Mouse (Mus musculus) heart, postnatal 36 days (tissue): ENCODE results near the gene Srpk2. TPM values are rescaled to one million over a fixed set of nuclear protein-coding genes. Genes with fewer than 3 reads are reported as not detected.
"Not testable (repeated sequence)": the region's sequence is repeated elsewhere in the genome, so short reads cannot be mapped to it uniquely, and the experiment has no call there.

Source experiments
- DNase-seq, 2 experiments: peaks; one replicate each; pipeline ENCODE4 v3.0.0; 2021 to 2022
- intact Hi-C: fragments of 180-260 bp; cut with DNase I; formaldehyde crosslinking; loops from one replicate; pipeline ENCODE4 v1.15.1; 2025
- total RNA-seq, 2 experiments: library from RNA; stranded (reverse); gene quantifications; 2 replicates each; pipeline ENCODE4 v1.2.3; 2021

Srpk2 gene
- total RNA-seq, 2 experiments from 2014 or later = 35.9 to 36.5 TPM

DNA sequence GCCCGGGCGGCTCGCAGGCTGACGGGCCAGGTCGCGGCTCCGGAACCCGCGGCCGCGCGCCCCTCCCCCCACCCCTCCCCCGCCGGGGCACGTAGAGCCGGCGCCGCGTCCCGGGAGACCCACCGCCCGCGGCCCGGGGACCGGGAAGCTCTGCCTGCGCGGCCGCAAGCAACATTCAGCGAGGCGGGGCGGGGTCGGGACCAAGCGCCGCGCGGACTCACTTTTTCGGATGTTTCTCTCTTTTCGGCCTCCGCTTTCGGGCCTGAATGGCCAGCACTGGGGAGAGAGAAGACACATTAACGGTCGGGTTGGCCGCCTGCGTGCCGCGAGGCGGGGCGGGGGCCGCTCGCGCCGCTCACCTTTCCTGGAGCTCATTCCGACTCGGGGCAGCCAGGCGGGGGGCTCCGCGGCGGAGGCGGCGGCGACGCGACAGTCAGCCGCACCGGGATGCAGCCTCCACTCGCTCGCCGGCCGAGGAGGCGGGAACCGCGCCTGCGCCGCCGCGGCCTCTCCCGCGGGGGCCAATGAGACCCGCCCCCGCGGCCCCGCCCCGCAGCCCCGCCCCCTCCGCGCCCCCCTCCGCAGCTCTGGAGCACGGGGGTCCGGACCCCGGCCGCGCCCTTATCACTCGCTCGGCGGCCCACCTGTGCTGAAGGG is 8.8 kb downstream of the Srpk2 start:
- intact Hi-C loops = loop anchor here (2.0 kb wide), 1 partner anchor 37 kb away; no protein-coding TSS in a partner anchor
- DNase-seq = peak; percentile 62 to 65

DNA sequence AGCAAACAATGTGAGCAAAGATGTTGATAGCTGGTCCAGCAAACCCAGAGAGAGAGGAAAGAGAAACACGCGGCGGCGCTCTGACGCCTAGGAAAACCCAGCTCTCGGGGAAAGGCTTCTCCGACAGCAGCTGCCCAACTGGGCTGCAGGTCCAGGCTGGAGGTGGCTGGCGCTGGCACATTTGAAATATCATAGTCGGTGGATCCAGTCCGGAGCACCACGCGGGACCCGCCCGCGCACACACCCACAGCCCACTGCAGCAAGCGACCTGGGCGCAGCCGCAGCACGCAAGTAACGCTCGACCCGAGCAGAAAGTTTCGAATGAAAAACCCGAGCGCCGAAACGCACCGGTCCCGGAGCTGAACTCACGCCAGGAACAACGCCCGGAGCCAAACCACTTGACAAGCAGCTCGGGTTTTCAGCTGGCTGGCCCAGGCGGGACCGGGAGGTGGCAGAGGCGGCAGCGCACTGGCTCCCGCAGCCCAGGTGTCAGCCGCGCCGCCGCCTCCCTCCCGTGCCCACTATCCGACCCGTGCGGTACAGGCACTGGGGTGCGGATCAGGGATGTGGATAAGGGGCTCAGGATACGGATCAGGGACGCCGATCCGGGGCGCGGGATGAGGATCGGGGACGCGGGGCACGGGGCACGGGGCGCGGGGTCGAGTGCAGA is 9.5 kb downstream of the Srpk2 start:
- intact Hi-C loops = loop anchor here (5.0 kb wide), 2 partner anchors 58 to 82 kb away; no protein-coding TSS in a partner anchor
- DNase-seq = peak; percentile 54 to 70

DNA sequence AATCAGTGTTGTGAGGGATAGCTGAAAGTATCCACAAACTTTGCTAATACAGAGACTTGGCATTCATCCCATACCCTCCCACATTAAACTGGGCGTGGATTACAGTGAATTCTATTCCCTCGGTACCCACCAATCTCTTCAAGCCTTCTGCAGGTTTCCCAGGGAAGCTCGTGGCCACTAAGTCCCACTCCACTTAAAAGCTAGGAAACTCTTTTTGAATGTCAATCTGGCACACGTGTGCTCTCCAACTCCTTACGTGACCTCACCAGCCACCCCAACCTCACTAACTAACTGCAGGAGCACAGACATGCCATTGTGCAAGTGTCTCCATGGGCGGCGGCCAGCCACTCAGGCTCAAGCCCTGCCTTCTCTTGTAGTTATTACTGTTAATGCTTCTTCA is 12.3 kb downstream of the Srpk2 start:
- peak in 1 of 2 experiments; percentile 8 for DNase-seq
- intact Hi-C loops = loop anchor here (5.0 kb wide), 2 partner anchors 55 to 85 kb away; no protein-coding TSS in a partner anchor

DNA sequence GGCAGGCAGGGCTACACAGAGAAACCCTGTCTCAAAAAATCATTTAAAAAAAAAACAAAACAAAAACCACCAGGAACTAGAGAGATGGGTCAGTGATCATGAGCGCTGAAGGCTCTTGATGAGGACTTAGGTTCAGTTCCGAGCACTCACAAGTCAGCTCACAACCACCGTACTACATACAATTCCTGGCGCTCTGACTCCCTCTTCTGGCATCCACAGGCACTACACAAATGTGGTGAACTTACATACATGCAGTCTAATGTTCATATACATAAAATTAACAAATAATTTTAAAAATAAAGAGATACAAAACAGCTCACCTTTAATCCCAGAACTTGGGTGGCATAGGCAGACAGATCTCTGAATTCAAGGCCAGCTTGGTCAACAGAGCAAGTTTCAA is 13.5 kb downstream of the Srpk2 start:
- DNase-seq = no peak
- intact Hi-C loops = loop anchor here (5.0 kb wide), 2 partner anchors 54 to 86 kb away; no protein-coding TSS in a partner anchor

DNA sequence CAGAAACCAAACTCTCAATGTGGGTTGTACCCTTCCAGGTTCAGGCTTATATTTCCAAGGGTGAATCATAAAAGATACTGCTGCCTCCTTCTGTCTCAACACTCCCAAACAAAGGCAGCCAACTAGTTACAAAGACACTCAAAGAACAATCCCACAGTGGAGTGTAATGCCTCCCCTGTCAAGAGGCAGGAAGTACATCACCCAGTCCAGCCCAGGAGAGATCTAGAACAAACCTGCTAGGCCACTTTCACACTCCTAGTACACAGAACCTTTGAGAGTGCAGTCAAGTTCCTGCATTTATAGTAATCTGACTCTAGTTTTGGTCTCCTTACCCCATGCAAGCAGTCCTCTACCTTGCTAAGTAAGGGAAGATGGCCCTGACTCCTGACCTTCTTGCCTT is 18.5 kb downstream of the Srpk2 start:
- intact Hi-C loops = no loop called here
- no peak for DNase-seq

DNA sequence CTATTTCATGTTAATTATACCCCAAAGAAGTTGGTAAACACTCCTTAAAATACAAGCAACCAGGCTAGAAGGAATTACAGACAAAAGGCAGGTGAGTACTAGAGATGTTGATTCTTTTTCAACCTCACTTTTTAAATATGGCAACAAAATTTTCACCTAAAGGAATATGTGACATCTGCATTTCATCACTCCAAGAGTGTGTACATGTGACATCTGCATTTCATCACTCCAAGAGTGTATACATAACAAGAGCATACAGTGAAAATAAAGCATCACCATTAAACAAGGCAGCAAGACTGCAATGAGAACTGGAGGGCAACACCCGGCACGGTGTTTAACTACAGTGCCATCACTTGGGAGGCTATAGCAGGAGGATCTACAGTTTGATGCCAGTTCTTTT is 23.2 kb downstream of the Srpk2 start:
- intact Hi-C loops = no loop called here
- no peak for DNase-seq

DNA sequence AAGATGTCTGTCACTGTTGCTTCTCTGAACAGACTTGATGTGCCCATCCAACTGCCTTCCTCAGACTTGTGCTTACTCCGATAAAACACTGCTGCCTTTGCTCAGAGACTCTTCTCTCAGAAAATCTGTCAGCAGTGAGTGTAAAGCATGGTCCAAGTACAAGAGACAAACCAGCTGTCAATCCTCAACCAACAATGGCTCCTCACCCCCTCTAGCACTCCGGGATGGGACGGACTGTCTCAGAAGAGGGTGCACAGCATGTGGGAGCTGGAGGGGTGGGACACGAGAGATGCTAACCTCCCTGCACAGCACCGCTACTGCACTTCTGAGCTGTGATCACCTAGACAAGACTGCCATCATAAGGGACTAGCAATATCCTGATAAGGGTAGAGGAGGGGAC is 26.4 kb downstream of the Srpk2 start:
- intact Hi-C loops = loop anchor here (5.0 to 10.0 kb wide), 3 partner anchors 116 to 273 kb away; no protein-coding TSS in a partner anchor
- no peak for DNase-seq

DNA sequence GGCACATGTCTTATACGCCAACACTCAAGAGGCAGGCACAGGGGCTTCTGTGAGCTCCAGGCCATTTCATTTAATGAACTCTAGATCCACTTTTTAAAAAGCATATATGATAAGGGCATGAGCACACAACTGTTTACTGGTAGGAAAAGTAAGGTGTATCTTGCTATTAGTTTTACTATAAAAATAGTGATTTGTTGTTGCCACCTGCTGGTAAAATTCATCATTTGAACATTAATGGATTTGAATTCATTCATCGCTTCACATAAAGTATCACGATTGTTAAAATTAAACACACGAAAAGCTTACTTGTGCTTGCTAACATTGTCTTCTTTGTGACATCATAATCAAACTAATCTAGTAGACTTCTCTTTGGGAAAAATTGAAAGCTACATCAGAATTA is 27.8 kb downstream of the Srpk2 start:
- intact Hi-C loops = loop anchor here (2.0 to 10.0 kb wide), 4 partner anchors 114 to 272 kb away; no protein-coding TSS in a partner anchor

DNA sequence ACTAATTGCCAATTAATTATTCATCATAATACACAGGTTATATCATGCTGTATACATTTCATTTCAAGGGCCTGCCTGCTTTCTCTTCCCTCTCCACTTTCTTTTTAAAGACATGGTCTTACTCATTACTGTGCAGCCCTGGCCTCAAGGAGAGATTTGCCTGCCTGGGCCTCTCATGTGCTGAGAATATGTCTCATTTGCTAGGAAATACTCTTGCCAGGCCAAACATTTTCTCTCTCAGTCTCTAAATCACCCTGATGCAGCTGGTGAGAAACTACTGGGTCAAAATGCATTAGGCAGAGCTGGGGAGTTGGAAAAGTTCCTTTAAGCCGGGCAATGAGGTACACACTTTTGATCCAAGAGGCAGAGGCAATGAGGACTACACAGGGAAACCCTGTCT is 29.4 kb downstream of the Srpk2 start:
- intact Hi-C loops = loop anchor here (5.0 to 10.0 kb wide), 3 partner anchors 113 to 270 kb away; no protein-coding TSS in a partner anchor
- no peak for DNase-seq

More for the DNA sequence above, 27.8 kb downstream of the Srpk2 start:
- no peak for DNase-seq

DNA sequence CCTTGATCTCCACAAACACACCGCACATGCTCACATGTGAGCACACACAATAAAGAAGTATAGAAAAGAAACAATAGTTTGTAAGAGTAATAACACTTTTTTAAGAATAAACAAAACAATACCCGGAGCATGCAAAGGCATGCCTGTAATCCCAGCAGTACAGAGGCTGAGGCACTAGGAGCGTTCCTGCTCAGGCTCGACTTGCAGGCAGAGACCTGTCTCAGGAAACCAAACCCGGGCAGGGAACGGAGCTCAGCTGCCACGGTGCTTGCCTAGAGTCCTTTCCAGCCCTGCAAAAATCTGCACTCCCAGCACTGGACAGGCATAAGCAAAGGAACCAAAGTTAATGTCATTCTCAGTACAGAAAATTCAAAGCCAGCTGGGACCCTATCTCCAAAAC is 32.1 kb downstream of the Srpk2 start:
- intact Hi-C loops = loop anchor here (10.0 kb wide), 1 partner anchor 268 kb away; no protein-coding TSS in a partner anchor
- no peak for DNase-seq

DNA sequence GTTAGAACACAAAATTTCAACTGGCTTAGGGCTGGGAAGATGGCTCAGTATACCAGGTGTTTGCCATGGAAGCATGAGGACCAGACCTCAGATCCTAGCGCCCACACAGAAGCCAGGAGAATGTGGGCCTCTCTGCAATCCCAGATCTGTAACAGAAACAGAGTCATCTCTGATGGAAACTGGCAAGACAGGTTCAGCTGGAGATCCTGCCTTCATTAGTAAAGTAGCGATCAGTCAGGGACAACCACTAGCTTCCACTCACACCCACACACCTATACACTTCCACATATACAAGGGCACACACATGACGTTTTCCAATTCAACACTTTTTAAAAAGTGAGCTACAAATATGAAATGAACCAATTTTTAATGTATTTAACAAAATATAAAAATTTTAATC is 32.6 kb downstream of the Srpk2 start:
- intact Hi-C loops = loop anchor here (10.0 kb wide), 1 partner anchor 267 kb away; no protein-coding TSS in a partner anchor

DNA sequence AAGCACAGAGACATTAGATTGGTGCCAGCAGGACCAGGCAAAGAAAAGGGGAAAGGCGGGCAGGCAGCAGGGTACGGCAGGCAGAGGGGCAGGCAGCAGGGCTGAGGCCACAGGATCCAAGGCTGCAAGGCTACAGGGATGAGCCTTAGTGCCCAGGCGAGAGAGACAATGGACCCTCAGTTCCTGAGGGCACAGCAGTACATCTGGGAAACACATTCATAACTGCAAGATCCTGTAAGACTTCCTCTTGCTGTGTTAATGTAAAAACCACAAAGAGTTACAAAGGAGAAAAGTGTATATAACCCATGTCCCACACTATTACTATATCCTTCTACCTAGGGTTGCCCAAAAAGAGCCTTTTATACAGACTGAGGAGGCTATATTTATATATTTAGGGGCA is 33.9 kb downstream of the Srpk2 start:
- no peak for DNase-seq
- intact Hi-C loops = loop anchor here (10.0 kb wide), 1 partner anchor 266 kb away; no protein-coding TSS in a partner anchor

More for the DNA sequence above, 32.6 kb downstream of the Srpk2 start:
- DNase-seq = no peak

DNA sequence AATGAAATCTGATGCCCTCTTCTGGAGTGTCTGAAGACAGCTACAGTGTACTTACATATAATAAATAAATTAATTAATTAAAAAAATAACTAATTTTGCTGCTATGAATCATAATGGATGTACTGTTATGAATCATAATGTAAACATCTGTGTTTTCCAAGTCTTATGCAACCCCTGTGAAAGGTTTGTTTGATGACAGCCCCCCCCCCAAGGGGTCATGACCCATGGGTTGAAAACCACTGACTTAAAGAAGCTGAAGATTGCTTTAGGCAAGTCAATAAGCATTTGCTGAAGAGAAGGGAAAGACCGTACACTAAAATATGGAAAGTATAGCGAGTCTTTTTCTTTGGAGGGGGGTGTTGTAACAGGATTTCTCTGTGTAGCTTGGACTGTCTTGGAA is 35.2 kb downstream of the Srpk2 start:
- intact Hi-C loops = no loop called here
- no peak for DNase-seq

DNA sequence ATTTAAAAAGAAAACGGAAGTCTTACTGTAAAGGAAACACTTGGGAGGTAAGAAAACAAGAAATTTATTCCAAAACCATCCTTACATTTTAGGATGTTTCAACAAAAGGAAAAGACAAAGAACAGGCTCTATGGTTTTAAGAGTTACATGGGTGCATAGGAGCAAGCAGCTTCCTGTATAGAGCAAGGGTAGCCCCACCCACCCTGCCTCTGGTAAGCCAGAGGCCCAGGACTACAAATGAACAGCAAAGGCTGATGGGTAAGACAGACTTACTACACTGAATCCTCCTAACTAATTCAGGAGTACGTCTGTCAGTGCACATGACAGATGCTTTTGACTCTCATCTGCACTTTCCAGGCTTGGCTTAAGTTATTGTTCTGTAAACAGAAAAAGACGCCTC is 38.7 kb downstream of the Srpk2 start:
- intact Hi-C loops = no loop called here
- DNase-seq = no peak

DNA sequence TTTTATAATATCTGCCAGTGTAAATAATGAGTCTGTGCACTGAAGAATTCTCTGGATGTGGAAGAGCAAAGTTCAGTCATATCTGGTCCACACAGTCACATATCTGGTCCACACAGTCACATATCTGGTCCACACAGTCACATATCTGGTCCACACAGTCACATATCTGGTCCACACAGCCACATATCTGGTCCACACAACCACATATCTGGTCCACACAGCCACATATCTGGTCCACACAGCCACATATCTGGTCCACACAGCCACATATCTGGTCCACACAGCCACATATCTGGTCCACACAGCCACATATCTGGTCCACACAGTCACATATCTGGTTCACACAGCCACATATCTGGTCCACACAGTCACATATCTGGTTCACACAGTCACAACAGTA is 45.2 kb downstream of the Srpk2 start:
- intact Hi-C loops, DNase-seq: not testable (repeated sequence)

DNA sequence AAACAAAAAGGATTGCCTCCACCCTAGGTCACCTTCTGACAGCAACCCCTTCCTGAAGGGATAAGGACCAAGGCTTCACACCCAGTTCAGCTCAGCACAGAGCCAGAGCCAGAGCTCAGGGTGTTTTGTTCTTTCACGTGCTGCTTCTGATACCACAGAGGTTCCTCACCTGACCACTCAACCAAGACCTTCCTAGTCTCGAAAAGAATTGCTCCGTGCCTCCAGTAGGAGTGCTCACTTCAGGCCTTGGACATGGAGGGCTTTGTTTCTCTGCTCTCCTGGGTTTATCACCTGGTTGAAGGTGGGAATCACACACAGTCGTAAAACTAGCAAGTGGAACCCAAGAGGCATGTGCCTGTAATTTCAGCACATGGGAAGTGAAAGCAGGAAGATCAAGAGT is 46.4 kb downstream of the Srpk2 start:
- no peak for DNase-seq

DNA sequence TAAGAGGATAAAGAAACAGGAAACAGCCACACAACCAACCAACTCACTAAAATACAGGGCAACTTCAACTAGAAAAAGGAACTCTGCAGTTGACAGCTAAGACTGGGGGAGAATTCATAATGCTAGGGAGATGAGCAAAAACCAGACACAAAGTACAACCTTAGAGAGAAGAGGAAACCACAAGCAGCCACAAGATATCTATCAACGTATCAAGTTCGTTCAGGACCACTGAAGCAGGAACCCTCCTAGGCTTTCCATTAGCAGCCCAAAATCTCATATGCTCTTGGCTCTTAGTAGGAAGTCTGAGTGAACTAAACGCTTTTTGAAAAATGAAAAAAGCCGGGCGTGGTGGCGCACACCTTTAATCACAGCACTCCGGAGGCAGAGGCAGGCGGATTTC is 47.1 kb downstream of the Srpk2 start:
- intact Hi-C loops = no loop called here
- no peak for DNase-seq

More for the DNA sequence above, 46.4 kb downstream of the Srpk2 start:
- intact Hi-C loops = no loop called here

DNA sequence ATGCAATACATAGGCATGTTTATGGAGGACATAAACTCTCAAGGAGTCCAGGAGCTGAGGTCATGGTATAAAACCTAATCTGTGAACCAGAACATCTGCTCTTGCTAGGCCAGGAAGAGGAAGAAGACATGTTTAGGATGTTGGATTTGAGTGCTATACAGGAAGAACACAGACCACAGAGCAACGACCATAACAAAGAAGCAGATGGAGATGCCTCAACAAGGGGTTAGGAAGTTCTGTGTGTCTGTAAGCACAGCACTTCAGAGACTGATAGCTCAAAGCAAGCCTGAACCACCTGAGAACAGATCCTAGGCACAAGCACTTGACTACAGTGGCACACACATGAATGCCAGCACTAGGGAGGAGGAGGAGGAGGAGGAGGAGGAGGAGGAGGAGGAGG is 52.9 kb downstream of the Srpk2 start:
- no peak for DNase-seq
- intact Hi-C loops = no loop called here

DNA sequence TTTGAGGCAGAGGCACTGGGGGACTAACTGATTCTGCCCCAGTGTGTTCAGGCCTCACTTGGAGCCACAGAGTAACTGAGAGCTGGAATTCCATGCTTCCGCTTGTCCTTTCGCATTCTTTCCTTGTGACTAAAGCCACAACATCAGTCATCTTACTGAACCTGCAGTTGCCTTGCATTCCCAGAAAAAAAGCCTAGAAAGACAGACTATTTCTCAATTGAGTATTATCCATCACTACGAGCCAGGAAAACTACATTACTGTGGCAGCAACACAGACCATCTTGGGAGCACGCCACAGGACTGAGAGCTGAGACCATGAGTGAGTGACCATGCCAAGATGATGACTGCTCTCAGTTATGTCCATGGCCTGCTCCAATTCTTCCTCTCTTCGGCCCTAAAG is 57.2 kb downstream of the Srpk2 start:
- intact Hi-C loops = no loop called here
- DNase-seq = no peak

DNA sequence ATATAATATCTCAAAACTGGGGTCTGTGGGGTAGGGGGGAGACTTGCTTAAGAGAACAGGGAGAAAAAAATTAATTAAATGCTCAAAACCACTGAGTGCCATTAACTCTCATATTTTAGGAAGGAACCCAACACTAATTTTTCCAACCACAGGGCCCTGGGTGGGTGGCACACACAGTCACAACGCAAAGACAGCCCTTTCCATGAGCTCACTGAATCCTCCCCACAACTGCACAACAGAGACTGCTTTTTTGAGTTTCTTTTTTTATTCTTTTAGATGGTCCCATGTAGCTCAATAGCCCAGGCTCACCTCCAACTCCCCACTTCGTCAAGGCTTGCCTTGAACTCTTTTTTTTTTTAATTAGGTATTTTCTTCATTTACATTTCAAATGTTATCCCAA is 58.2 kb downstream of the Srpk2 start:
- no peak for DNase-seq
- intact Hi-C loops = no loop called here

DNA sequence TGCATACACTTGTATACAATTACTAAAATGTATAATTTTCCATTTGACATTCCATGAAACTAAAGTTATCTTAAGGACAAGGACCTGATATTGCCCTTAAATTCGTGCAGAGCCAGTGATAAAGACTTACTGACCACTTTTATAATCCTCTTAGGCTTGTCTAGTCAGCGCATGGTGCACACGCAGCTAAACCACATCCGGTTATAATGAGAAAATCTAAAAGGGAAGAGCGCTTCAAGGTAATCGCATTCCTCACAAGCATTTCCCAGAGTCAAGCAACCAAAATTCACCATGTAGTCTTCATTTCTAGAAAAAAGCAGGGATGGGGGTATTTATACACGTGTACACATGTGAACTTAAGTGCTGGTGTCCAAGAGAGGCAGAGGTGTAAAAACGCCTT is 63.8 kb downstream of the Srpk2 start:
- intact Hi-C loops = no loop called here
- no peak for DNase-seq

DNA sequence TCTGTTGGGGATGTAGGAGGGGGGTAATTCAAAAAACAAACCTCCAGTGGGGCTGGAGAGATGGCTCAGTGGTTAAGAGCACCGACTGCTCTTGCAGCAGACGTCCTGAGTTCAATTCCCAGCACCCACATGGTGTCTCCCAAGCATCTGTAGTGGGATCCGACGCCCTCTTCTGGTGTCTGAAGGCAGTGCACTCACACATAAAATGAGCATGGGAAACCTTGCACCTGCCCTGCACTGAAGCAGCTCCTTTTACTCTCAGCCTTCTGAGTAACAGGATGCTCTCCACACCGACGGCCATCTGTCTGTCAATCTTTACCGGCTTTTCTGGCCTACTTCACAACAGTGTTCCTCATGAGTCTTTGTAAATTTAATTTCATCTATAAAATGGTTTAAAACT is 65.8 kb downstream of the Srpk2 start:
- intact Hi-C loops = loop anchor here (5.0 to 10.0 kb wide), 4 partner anchors 54 to 201 kb away; partner anchors contain the start of gene Kmt2e
- DNase-seq = no peak
